Comparison of ENCODE assay signal across 14 mouse cellular contexts in genomic region chr16:96624570-96625411, GRCm38 (mm10).
DNase-seq lines count a peak whose midpoint lies in the region; ATAC-seq lines count a peak whose summit lies in the region.
"Had no signal": no experiment of that assay in that cellular context is flagged by ENCODE, and none has a peak within 500 bp of the region (broad histone marks: within the 10 kb centered on the region; RNA-seq: fewer than 3 reads in every experiment).

No protein-coding gene starts in this region.

- 36% methylated on average over 7 of the region's 7 CpGs for WGBS in liver, embryonic 16.5 days (ENCODE audit: insufficient replicate concordance)
- WGBS in liver, embryonic 12.5 days (ENCODE audit: insufficient replicate concordance), result 49% methylated on average over 6 of the region's 7 CpGs
- WGBS in midbrain, embryonic 14.5 days, result 73% methylated on average over 7 of the region's 7 CpGs

- H3K36me3 ChIP-seq in liver, embryonic 16.5 days (ENCODE audit: control insufficient read depth, insufficient read depth), result no peaks in the 10 kb centered on the region
- no peaks in the 10 kb centered on the region for H3K36me3 ChIP-seq in liver, embryonic 12.5 days
- peaks cover 34% of the 10 kb centered on the region for H3K36me3 ChIP-seq in midbrain, embryonic 14.5 days (ENCODE audit: control insufficient read depth, insufficient read depth, low read length)
- H3K36me3 ChIP-seq: heart, embryonic 10.5 days; limb, embryonic 10.5 days; stomach, embryonic 15.5 days had no signal

- no peak overlapping the region for H3K9ac ChIP-seq in liver, embryonic 16.5 days (ENCODE audit: low read depth, low read length)
- no peak overlapping the region for H3K9ac ChIP-seq in liver, embryonic 12.5 days
- no peak overlapping the region for H3K9ac ChIP-seq in midbrain, embryonic 14.5 days (replicated peaks; ENCODE audit: low read length)
- H3K9ac ChIP-seq: stomach, embryonic 15.5 days had no signal

- H3K4me3 ChIP-seq in liver, embryonic 16.5 days (ENCODE audit: low read depth, low read length), result no peak overlapping the region
- no peak overlapping the region for H3K4me3 ChIP-seq in liver, embryonic 12.5 days
- no peak overlapping the region for H3K4me3 ChIP-seq in midbrain, embryonic 14.5 days (replicated peaks; ENCODE audit: low read depth, low read length)
- H3K4me3 ChIP-seq: heart, embryonic 10.5 days; limb, embryonic 10.5 days; stomach, embryonic 15.5 days had no signal

- no peaks in the 10 kb centered on the region for H3K9me3 ChIP-seq in liver, embryonic 16.5 days (replicated peaks; ENCODE audit: control insufficient read depth, low read length)
- H3K9me3 ChIP-seq in liver, embryonic 12.5 days (replicated peaks), result no peaks in the 10 kb centered on the region
- no peaks in the 10 kb centered on the region for H3K9me3 ChIP-seq in midbrain, embryonic 14.5 days (ENCODE audit: control insufficient read depth, low read length)
- H3K9me3 ChIP-seq: heart, embryonic 10.5 days; limb, embryonic 10.5 days; stomach, embryonic 15.5 days had no signal

- H3K4me1 ChIP-seq in liver, embryonic 16.5 days (ENCODE audit: control insufficient read depth, low read depth, low read length), result no peaks in the 10 kb centered on the region
- no peaks in the 10 kb centered on the region for H3K4me1 ChIP-seq in liver, embryonic 12.5 days
- peaks cover 9% of the 10 kb centered on the region for H3K4me1 ChIP-seq in midbrain, embryonic 14.5 days (ENCODE audit: control insufficient read depth, insufficient read depth, low read length)
- H3K4me1 ChIP-seq: stomach, embryonic 15.5 days had no signal

- DNase-seq in adrenal gland, postnatal 10 days, result peak; percentile 4
- no peak for DNase-seq in adrenal gland, adult (ENCODE audit: inconsistent age in 2 of 2, low spot score in 1 of 2)
- peak; percentile 32 for DNase-seq in spleen, adult 12 weeks (ENCODE audit: low spot score)
- DNase-seq in midbrain, embryonic 14.5 days, result no peak
- no peak for DNase-seq in adrenal gland, adult 8-10 months
- DNase-seq: cerebellum, postnatal 14 days; layer of hippocampus, adult 9-11 months; thymus, postnatal 36 days had no signal

- H3K27ac ChIP-seq in liver, embryonic 16.5 days (ENCODE audit: low read length), result peak overlapping the region; percentile 6
- no peak overlapping the region for H3K27ac ChIP-seq in liver, embryonic 12.5 days
- H3K27ac ChIP-seq in midbrain, embryonic 14.5 days (replicated peaks; ENCODE audit: low read depth, low read length), result no peak overlapping the region
- H3K27ac ChIP-seq: heart, embryonic 10.5 days; limb, embryonic 10.5 days; stomach, embryonic 15.5 days had no signal

- no peaks in the 10 kb centered on the region for H3K27me3 ChIP-seq in liver, embryonic 16.5 days (ENCODE audit: control insufficient read depth, insufficient read depth, low read depth, low read length)
- H3K27me3 ChIP-seq in liver, embryonic 12.5 days (replicated peaks), result no peaks in the 10 kb centered on the region
- no peaks in the 10 kb centered on the region for H3K27me3 ChIP-seq in midbrain, embryonic 14.5 days (ENCODE audit: control insufficient read depth, insufficient read depth, low read length)
- H3K27me3 ChIP-seq: stomach, embryonic 15.5 days had no signal

- peak; percentile 41 for ATAC-seq in liver, embryonic 16.5 days (ENCODE audit: low read depth)
- ATAC-seq in liver, embryonic 12.5 days, result no peak
- peak; percentile 56 to 71; a peak in 2 of 4 replicates for ATAC-seq in hematopoietic stem cell, adult 5-6 weeks (replicated peaks in 1 of 2; ENCODE audit: insufficient read depth in 1 of 2, low FRiP score in 2 of 2, low TSS enrichment in 1 of 2, low read depth in 1 of 2, poor library complexity in 2 of 2, severe bottlenecking in 2 of 2)
- no peak for ATAC-seq in midbrain, embryonic 14.5 days (ENCODE audit: low FRiP score, low TSS enrichment)

- no peak overlapping the region for H3K4me2 ChIP-seq in liver, embryonic 16.5 days (ENCODE audit: low read depth, low read length)
- no peak overlapping the region for H3K4me2 ChIP-seq in liver, embryonic 12.5 days
- H3K4me2 ChIP-seq in midbrain, embryonic 14.5 days (ENCODE audit: low read length), result no peak overlapping the region
- H3K4me2 ChIP-seq: stomach, embryonic 15.5 days had no signal

Comparison
In these comparisons a context has a peak if more than half of its experiments do, and no peak if none do; other contexts are left out.
1. DNase-seq: peak in adrenal gland, postnatal 10 days (single experiment) and spleen, adult 12 weeks (single experiment); none in adrenal gland, adult (0 of 2), midbrain, embryonic 14.5 days (single experiment) and adrenal gland, adult 8-10 months (single experiment).
2. ATAC-seq: peak in liver, embryonic 16.5 days (single experiment) and hematopoietic stem cell, adult 5-6 weeks (2 of 2); none in liver, embryonic 12.5 days (single experiment) and midbrain, embryonic 14.5 days (single experiment).